Mouse (Mus musculus): ENCODE data around the gene Recql5. TPM values are rescaled to one million over a fixed set of nuclear protein-coding genes. Genes with fewer than 3 reads are reported as not detected.

Recql5 gene
- polyA plus RNA-seq, 1 experiment = 29.5 TPM

DNA sequence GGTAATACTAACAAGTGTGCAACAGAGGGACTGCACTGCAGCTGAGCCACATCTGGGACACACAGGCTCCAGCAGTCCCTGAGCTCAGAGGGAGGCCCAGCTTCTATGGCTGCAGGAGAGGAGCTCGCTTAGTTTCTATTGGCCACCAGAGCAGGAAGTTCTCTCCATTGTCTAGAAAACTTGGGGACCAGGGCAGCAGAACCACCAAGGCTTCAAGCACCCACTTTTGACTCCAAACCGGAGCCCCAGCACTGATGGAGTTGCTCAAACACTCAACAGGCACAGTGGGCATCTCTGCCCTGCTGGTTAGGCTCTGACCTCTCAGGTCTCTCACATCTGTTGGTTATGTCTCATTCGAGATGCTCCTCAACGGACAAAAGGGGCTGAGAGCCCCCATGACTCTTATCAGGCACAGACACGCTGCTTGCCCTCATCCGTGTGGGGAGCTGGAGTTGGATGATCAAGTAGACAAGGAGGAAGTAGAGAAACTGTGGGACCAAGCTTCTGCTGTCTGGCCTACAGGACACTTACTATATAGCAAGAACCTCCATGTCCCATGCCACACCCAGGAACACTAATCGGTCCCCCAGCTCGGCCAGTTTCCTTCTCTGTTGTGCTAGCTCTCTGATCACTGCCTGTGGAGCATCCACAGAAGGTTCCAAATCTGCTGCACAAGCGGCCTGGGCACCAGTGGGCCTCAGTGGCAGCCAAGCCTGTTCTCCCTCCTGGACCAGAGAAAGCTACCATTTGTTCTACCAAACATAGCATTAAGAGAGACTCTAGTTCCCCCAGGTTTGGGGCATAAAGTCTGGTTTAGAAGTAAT lies 31.7 kb downstream of the Recql5 start:
- DNase-seq (ENCODE audit: low spot score) = no peak

DNA sequence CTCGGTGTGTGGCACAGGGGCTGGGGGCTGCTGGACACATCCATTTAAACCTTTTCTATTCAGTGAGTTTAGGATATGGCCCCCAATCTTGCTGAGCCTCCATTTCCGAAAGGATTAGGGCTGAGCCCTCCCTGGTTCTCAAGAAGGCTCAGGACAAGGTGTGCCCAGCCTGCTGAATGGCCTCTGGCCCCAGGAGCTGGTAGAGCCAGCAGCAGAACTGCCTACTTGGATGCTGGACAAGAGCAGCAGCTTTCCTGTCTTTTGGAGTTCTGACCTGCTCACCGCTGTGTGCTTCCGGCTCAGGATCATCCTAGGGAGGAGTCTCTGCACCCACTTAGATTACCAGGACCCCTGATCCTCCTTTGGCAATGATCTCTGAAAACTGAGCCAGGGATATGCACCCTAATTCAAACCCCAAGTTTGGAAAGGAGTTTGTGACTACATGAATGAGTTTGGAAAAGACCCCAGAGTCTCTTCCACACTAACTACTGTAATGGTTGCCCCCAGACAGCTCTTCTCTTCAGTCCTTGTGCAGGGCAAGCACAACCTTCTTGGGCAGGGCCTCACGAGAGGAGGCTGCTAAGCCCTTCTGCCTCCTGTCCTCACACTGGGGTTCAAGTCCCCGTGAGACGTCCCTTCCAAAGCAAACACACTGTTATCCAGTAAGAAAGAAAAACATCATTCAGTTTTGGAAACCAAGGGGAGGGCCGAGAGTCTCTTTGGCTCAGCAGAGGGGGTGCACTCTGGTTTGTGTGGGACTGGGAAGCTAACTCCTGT lies 32.5 kb downstream of the Recql5 start:
- DNase-seq (ENCODE audit: low spot score) = no peak

DNA sequence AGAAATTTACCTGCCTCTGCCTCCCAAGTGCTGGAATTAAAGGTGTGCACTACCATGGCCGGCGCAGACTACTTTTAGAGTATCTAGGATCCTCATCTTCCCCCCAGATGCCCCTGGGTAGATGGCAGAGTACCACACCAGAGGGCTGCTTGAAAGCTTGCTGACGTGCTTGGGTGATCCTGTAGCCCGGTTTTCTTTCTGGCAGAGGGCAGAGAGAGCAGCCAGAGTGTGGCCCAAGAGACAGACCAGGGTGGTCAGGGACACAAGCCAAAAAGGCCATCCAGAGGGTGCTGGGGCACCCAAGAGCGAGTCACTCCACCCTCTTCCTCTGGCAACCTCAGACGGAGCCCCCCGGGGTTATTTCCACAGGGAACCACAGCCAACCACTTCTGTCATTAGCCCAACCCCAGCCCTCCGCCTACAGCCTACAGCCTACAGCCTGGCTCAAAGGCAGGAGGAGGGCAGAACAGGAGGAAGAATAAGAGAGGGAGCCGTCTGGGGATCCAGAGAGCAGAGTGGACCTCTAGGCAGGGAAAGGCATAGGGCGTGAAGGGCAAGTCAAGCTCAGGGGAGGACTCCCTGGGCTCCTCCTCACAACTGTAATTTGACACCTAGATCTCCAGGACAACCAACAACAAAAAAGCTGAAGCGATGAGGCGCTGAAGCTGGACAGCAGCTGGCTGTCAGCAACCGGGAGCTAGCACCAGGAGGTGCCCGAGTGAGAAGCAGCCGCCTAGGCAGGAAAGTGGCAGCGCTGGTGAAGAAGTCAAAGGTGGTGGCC lies 33.6 kb downstream of the Recql5 start, which contains the start of gene Smim5:
Smim5 (plus strand) TSS at position 481 of the 781 bp plus-strand sequence.
- no peak for DNase-seq (ENCODE audit: low spot score)

DNA sequence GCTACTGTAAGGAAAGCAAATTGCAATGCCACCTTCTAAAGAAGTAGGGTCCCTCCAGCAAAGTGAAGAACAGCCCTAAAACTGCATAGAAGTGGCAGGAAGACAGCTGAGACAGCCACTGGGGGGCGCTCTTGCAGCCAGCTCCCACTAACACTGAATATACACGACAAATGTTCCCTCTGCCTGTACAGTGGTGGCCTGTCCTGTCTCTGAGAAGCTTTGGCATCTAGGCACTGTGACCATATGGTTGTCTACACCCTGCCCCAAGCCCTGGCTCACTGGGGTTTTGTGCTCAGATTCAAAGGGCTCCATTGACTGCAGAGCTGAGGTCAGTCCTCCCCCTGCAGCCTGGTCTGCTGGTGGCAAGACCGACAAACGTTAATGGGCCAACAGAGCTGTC lies 34.4 kb downstream of the Recql5 start:
- no peak for DNase-seq (ENCODE audit: low spot score)

DNA sequence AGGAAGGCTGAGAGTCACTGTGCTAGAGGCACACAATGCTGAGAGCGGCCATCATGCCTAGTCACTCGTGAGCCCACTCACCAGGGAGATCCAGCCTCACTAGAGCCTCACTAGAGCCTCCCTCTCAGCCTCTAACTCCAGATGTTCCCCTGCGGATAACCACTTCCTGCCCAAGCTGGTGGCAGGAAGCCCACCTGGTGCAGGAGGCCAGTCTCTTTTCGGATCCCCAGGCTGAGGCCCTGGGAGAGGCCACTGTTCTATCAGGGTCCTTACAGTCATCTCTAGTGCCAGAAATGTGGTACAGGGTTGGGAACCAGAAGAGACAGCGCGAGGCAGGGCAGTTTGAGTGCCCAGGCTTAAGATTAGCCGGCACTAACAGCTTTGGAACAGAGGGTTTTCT lies 34.8 kb downstream of the Recql5 start:
- no peak for DNase-seq (ENCODE audit: low spot score)

DNA sequence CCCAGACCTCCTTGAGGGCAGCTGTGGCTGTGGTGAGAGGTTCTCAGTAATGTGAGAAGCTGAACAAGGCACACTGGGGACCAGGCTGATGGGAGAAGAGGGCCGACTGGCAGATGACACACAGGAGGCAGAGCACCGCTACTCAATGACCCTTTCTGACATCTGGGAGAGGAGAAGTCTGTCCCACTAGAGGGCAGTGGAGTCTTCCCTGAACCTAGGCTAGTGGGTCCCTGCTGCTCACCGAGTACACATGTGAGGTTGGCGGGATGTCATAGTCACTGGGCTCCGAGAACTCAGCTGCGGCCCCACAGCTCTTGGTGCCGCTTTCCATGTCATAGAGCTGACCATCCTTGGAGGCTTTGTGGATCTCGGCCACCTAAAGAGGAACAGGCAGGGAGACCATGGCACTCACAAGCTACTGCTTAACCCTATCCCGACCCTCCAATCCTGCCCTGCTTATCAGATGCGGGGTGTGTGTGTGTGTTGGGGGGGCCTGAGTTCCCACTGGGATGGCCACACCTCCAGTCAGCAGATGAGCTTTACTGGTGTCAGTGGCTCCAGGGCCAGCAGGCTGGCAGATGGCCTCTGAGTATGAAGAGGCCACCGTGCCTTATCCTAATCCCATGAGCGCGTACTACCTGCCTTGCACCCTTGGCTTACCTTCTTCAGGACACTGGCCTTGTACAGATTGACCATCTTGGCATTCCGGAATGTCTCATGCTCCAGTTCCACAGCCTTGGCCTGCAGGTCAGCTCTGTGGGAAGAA lies 38.3 kb downstream of the Recql5 start:
- no peak for DNase-seq (ENCODE audit: low spot score)

DNA sequence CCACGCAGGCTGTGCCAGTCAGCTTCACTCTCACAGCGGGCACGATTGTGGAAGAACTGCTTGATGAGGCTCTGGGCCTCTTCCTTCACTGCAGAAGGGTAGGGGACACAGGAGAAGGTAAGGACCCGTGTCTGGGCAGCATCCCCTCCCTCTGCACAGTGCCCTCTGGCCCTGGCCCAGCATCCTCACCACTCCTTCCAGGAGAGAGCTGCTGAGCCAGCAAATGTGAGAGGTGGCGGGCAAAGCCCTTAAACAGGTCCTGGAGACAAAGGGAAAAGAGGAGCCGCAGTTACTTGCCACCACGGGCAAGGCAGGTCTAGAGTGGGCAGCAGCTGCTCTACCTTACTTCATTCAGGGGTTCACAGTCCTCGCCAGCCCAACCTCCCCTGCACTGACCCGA lies 40.2 kb downstream of the Recql5 start:
- DNase-seq (ENCODE audit: low spot score) = no peak

DNA sequence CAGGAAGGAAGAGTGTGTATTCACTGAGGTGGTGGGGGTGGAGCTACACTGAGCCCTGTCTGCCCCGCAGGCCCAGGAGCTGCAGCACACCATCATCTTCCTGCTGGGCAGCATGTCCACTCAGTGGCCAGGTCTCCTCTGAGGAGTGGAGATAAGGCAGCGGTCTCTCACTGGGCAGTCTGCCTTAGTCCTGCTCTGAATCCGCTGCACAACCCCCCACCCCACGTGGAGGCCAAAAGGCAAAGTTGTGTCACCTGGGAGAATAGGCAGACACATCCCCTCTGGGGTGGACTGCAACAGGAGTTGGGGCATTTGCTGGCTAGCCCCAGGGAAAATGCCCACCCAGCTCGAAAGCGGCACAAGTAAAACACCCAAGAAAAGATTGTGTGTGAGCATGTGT lies 41.1 kb downstream of the Recql5 start:
- no peak for DNase-seq (ENCODE audit: low spot score)

DNA sequence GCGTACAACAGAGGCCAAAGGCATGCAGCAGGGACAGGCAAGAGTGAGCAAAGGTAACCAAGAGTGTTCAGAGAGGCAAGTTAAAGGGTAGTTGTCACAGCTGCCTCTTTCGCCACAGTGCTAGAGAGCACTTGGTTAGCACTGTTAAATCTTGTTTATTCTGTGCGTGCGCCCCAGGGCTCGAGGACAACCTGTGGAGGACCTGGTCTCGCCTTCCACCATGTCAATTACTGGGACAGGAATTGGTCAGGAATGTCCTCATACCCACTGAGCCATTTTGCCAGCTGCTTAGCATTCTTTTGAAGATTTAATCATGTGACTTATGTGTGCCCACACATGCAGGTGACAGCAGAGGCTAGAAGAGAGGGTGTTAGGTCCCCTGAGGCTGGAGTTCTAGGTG lies 44.1 kb downstream of the Recql5 start:
- no peak for DNase-seq (ENCODE audit: low spot score)

DNA sequence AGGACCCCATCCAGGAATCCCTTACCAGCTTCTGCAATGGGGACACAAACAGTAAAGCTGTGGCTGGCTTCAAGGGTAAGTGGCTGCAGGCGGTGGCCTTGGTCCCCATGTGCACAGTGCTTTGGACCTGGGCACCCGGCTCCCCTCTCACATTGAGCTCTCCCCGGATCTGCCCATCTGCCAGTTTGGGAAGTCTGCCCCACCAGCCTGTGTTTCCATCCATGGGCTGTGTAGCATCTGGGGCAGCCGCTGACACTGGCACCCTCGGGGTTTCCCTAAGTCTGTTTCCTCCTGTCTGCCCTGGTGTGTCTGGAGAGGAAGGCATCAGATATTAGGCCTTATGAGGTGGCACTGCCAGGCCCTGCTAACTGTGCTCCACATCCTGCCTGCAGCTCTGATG lies 45.3 kb downstream of the Recql5 start:
- DNase-seq (ENCODE audit: low spot score) = no peak

DNA sequence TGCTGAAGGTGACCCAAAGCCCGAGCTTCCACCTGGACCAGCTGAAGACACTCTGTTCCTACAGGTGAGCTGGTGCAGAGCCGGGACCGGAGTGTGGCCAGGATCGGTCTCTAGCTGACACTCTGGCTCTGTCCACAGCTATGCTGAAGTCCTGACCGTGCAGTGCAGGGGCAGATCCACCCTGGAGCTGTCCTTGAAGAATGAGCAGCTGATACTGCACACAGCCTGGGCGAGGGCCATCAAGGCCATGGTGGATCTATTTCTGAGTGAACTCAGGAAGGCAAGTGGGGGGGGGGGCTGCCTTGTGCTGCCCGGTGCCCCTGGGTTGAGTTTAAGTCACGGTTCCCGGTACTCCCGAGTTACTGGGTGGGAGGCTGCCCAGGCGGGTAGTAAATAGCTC lies 46.8 kb downstream of the Recql5 start:
- no peak for DNase-seq (ENCODE audit: low spot score)

DNA sequence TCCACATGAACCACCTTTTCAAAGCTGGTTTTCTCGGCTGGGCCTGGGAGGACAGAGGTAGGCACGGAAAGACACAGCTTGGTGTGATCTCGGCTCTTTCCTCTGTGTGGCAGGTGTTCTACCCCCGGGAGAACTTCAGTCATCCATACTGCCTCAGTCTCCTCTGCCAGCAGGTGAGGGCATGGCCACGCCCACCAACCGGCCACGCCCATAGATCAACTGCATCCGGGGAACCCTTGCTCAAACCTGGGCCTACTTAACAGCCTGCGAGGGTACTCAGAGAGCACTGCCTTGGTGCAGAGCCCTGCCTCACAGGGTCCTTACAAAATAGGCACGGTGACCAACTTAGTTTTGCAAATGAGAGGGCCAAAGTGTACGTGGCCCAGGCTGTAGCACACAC lies 48.0 kb downstream of the Recql5 start:
- no peak for DNase-seq (ENCODE audit: low spot score)

DNA sequence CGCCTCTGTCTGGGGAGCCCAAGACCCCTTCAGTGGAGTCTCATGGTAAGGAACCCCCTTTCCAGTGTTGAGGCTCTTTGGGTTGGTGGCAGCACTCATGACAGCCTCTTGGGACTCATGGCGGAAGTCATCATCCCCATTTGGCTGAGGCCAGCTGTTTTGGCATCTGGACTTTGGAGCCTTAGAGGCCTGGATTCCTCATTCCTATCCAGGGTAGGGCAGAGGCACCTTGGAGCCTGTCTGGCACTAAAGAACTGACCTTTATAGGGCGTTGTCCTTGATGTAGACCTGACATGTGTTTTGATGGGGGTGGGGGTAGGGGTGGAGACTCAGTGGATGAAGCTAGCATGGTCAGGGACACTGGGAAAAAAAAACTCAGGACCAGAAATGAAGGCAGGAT lies 48.9 kb downstream of the Recql5 start:
- DNase-seq (ENCODE audit: low spot score) = no peak

DNA sequence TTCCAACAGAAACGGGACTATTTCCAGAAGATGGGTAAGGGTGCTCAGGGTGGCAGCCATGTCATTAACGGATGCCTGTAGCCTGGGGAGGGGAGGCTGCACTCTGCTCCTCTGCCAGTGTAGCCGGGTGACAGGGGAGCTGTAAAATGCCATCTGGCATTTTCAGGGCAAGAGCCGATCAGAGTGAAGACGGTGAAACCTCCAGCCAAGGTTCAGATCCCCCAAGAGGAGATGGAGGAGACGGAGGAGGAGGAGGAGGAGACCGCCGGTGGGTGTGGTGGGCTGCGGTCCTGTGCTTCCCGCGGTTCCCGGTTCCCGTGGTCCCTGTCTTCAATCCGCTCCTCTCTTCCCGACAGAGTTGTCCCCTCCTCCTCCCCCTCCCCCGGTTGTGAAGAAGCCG lies 50.0 kb downstream of the Recql5 start:
- DNase-seq (ENCODE audit: low spot score) = no peak

DNA sequence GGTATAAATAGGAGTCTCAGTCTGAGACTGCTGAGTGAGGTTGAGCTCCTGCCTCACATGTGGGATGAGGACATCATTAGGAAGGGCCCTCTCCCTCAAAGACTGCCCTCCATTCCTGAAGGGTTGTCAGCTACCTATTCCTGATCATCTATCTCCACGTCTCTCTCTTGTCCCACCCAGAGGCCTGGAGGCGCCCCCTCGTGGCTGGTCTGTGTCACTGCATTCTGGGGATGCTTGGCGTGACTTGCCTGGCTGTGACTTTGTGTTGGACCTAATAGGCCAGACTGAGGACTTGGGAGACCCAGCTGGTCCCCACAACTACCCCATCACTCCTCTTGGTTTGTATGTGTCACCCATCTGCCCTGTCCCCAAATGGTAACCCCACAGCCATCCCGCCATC lies 52.3 kb downstream of the Recql5 start:
- DNase-seq (ENCODE audit: low spot score) = no peak

DNA sequence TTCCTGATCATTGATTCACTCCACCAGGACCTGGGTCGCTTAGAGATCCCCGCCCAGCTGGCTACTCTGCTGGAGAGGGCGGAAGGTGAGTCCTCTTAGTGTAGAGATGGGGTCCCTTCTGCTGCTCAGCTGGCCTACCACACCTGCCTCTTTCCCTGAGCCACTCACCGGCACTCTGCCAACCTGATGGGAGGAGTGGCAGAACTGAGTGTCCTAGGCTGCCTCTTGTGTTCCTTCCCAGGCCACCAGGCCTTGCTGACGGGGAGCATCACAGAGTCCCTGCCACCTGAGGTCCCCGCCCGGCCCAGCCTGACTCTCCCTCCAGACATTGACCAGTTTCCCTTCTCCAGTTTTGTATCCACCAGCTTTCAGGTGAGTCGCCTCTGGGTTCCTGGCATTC lies 55.2 kb downstream of the Recql5 start:
- DNase-seq (ENCODE audit: low spot score) = no peak

DNA sequence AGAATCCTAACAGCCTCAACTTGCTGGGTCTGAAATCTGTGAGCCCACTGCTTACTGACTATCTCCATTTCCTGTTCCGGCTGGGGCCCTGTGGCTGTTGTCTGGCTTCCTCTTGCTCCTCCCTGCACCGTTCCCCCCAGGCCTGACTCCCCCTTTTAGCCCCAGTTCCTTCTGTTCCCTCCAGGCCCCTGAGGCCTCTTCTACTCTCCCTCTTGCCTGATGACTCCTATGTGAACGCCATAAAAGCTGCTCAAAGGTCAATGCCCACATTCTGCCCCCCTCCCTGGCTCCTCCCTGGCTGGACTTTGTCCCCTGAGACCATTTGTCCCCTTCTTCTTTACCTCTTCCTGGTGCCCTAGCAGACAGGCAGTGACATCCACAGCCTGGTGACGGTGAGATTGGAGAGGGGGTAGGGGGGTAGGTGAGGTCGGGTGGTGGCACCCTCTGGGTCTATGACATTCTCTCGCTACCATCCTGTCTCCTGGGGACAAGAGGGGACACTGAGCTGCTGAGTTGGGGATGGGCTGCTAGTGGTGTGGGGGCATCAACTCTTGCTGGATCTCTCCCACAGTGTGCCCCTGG lies 56.0 kb downstream of the Recql5 start:
- DNase-seq (ENCODE audit: low spot score) = no peak

DNA sequence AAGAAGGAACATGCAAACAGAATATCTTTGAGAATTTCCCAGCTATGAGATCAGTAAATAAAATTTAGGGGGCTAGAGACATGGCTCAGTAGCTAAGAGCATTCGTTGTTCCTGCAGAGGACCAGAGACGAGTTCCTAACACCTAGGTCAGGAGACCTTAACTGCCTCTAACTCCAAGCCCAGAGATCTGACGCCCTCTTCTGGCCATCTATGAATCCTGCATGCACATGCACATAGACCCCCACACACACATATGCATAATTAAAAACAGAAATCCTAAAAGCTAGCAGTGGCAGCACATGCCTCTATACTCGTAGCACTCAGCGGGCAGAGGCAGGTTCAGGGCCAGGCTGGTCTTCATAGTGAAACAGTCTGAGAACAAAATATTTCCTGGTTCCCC lies 56.8 kb downstream of the Recql5 start:
- DNase-seq (ENCODE audit: low spot score) = no peak

DNA sequence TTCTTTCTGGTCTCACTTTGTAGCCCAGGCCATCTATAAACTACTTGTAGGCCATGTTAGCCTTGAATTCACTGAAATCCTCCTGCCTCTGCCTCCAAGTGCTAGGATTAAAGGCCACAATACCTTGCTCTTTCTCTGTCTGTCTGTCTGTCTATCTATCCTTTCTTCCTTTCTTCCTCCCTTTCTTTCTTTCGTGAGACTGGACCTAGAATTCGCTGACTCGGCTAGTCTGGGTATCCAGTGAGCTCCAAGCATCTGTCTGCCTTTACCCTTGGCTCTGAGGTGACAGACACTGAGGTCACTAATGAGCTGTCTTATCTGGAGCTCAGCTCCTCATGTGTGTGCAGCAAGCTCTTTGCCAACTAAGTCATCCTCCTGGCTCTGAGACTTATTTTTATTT lies 57.3 kb downstream of the Recql5 start:
- no peak for DNase-seq (ENCODE audit: low spot score)

DNA sequence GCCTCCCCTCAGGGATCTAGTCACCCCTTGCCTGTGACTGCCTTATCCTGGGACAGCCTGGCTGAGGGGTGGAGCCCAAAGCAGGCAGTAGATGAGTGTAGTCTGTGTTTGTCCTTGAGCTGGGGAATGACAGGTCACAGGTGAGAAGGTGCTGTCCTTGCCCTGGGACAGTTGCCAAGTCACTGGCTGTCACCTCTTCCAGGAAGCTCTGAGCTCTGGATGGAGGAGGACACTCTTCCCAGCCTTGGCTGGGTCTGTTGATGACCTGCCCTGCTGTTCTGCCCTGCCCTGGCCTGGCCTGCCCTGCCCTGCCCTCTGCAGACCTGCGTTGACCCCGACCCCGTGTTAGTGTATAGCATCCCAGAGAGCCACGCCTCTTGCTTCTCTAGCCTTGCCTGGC lies 60.8 kb downstream of the Recql5 start:
- DNase-seq (ENCODE audit: low spot score) = no peak

DNA sequence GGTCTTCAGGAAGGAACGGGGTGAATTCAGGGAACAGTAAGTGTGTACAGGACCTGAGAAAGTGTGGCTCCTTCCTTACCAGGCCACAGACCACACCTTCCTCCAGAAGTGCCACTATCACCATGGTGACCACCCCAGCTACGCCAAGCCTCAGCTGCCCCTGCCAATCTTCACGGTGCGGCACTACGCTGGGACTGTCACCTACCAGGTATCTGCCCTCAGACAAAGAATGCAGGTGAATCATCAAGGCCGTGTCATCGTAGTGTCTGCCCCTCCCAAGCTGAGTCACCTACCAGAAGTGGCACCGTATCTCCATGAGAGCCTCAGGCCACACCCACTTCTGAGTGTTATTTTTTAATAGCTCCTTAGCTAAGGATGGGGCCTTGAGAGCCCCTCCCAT lies 63.9 kb downstream of the Recql5 start:
- no peak for DNase-seq (ENCODE audit: low spot score)
